Mouse (Mus musculus) thymus, adult 2 months (tissue): ENCODE results near the gene Fam117b. TPM values are rescaled to one million over a fixed set of nuclear protein-coding genes. Genes with fewer than 3 reads are reported as not detected.
A peak's percentile ranks its signal among the peaks of the same experiment; 100 is the strongest.

Experiments used
- DNase-seq: peaks from one replicate; pipeline ENCODE4 v3.0.0; 2021
- H3K27ac ChIP-seq: fragments of 200-500 bp; 2 replicates; pipeline ENCODE4 v1.5.1; 2012; ENCODE audit warnings: low read length, control low read depth; ENCODE audit not compliant: control insufficient read depth, insufficient read depth
- H3K27me3 ChIP-seq: fragments of 200-500 bp; 2 replicates; pipeline ENCODE4 v1.6.1; 2012; ENCODE audit warnings: mild to moderate bottlenecking, low read length, moderate library complexity, mixed read lengths; ENCODE audit not compliant: control insufficient read depth, insufficient read depth
- H3K36me3 ChIP-seq: fragments of 200-500 bp; 2 replicates; pipeline ENCODE4 v1.6.1; 2012; ENCODE audit warnings: mild to moderate bottlenecking, low read length, moderate library complexity; ENCODE audit not compliant: control insufficient read depth, insufficient read depth
- H3K4me1 ChIP-seq: fragments of 200-500 bp; replicated peaks from 2 replicates; pipeline ENCODE4 v1.6.1; 2012; ENCODE audit warnings: low read length; ENCODE audit not compliant: control insufficient read depth, insufficient read depth
- H3K4me3 ChIP-seq: fragments of 200-500 bp; 2 replicates; pipeline ENCODE4 v1.5.1; 2012; ENCODE audit warnings: mild to moderate bottlenecking, low read length, control low read depth, moderate library complexity; ENCODE audit not compliant: control insufficient read depth, insufficient read depth
- CTCF ChIP-seq: fragments of 200-500 bp; IDR thresholded peaks from 2 replicates; pipeline ENCODE4 v1.5.1; 2012; ENCODE audit warnings: mild to moderate bottlenecking, control low read depth, low read length, moderate library complexity, borderline replicate concordance; ENCODE audit not compliant: control insufficient read depth, poor library complexity, insufficient read depth; ENCODE audit errors: extremely low read depth
- POLR2A ChIP-seq: fragments of 200-500 bp; IDR thresholded peaks from 2 replicates; pipeline ENCODE4 v1.6.1; 2012; ENCODE audit warnings: mild to moderate bottlenecking, low read length, control low read depth, moderate library complexity; ENCODE audit not compliant: control insufficient read depth, poor library complexity, insufficient read depth; ENCODE audit errors: extremely low read depth
- WGBS: fragments of 180-500 bp; shearing (Covaris S2); methylation state at CpG from one replicate; pipeline ENCODE4 v1.1.7; 2018; 5-methylcytosine and 5-hydroxymethylcytosine counted together
- polyA plus RNA-seq: library from polyadenylated mRNA; depleted of rRNA; stranded (reverse); fragments of >200 nt; gene quantifications from 2 replicates; pipeline ENCODE4 v1.2.3, GENCODE M21; 2012; rRNA removed

Fam117b gene
- 9.7 and 13.2 TPM in 2 replicates for polyA plus RNA-seq

- H3K4me3 ChIP-seq: peak within 1 kb of the TSS; percentile 81
- TF ChIP-seq POLR2A (peak; percentile 71), CTCF (no peak)
- no peaks in the 10 kb centered on the region for H3K36me3 ChIP-seq
- no peak within 1 kb of the TSS for H3K27ac ChIP-seq
- peak; percentile 99 for DNase-seq
- no peaks in the 10 kb centered on the region; the same call in 1 of the 2 replicates for H3K4me1 ChIP-seq
- WGBS: under 1% methylated on average over 69 of the region's 72 CpGs
- H3K27me3 ChIP-seq: no peaks in the 10 kb centered on the region
These were observed at the start of gene Fam117b for GRCm38 (mm10) chr1:59912413-59913157. Fam117b (plus strand) TSS chr1:59913006.

GRCm38 (mm10) chr1:59868041-59868440 is 44.8 kb upstream of the Fam117b start:
- Histone ChIP-seq H3K4me3 (no peak overlapping the region), H3K4me1 (no peaks in the 10 kb centered on the region), H3K36me3 (no peaks in the 10 kb centered on the region), H3K27ac (no peak overlapping the region), H3K27me3 (no peaks in the 10 kb centered on the region)
- 95% methylated on average over 5 of the region's 5 CpGs for WGBS
- TF ChIP-seq CTCF (no peak), POLR2A (no peak)
- no peak for DNase-seq

GRCm38 (mm10) chr1:59874023-59874422 is 38.8 kb upstream of the Fam117b start:
- WGBS: 92% methylated on average over 3 of the region's 3 CpGs
- TF ChIP-seq POLR2A: no peak
- no peak for TF ChIP-seq CTCF
- DNase-seq: no peak

GRCm38 (mm10) chr1:59878098-59878497 is 34.7 kb upstream of the Fam117b start:
- H3K27me3 ChIP-seq: no peaks in the 10 kb centered on the region

More at GRCm38 (mm10) chr1:59874023-59874422, 38.8 kb upstream of the Fam117b start:
- Histone ChIP-seq H3K27me3 (no peaks in the 10 kb centered on the region), H3K27ac (no peak overlapping the region), H3K4me1 (no peaks in the 10 kb centered on the region), H3K36me3 (no peaks in the 10 kb centered on the region), H3K4me3 (no peak overlapping the region)

GRCm38 (mm10) chr1:59883349-59884134 is 29.3 kb upstream of the Fam117b start:
- WGBS: 34% methylated on average over 3 of the region's 3 CpGs

More at GRCm38 (mm10) chr1:59878098-59878497, 34.7 kb upstream of the Fam117b start:
- H3K4me1 ChIP-seq: no peaks in the 10 kb centered on the region
- no peaks in the 10 kb centered on the region for H3K36me3 ChIP-seq
- 37% methylated on average over 7 of the region's 7 CpGs for WGBS
- DNase-seq: no peak
- TF ChIP-seq CTCF (no peak), POLR2A (no peak)
- H3K27ac ChIP-seq: no peak overlapping the region
- H3K4me3 ChIP-seq: no peak overlapping the region

GRCm38 (mm10) chr1:59886899-59887298 is 25.9 kb upstream of the Fam117b start:
- Histone ChIP-seq H3K27ac (no peak overlapping the region), H3K36me3 (no peaks in the 10 kb centered on the region)
- 77% methylated on average over 4 of the region's 4 CpGs for WGBS

More at GRCm38 (mm10) chr1:59883349-59884134, 29.3 kb upstream of the Fam117b start:
- DNase-seq: peak; percentile 82
- no peaks in the 10 kb centered on the region for H3K4me1 ChIP-seq
- H3K36me3 ChIP-seq: no peaks in the 10 kb centered on the region
- H3K4me3 ChIP-seq: no peak overlapping the region
- H3K27ac ChIP-seq: no peak overlapping the region
- no peak for TF ChIP-seq POLR2A
- no peaks in the 10 kb centered on the region for H3K27me3 ChIP-seq

More at GRCm38 (mm10) chr1:59886899-59887298, 25.9 kb upstream of the Fam117b start:
- Histone ChIP-seq H3K27me3 (no peaks in the 10 kb centered on the region), H3K4me1 (no peaks in the 10 kb centered on the region), H3K4me3 (no peak overlapping the region)
- TF ChIP-seq CTCF (no peak), POLR2A (no peak)
- no peak for DNase-seq
